Mouse (Mus musculus) ES-E14 (cell line): ENCODE data around the gene Gm5244.

ENCODE experiments used
- HCFC1 ChIP-seq: IDR thresholded peaks from 2 replicates; pipeline ENCODE4 v1.6.1; 2012; ENCODE audit warnings: low read length, inconsistent platforms, borderline replicate concordance; ENCODE audit not compliant: insufficient read depth
- MAFK ChIP-seq: IDR thresholded peaks from 2 replicates; pipeline ENCODE4 v1.6.1; 2014; ENCODE audit warnings: mild to moderate bottlenecking, low read depth, low read length, inconsistent platforms; ENCODE audit not compliant: insufficient read depth
- ZC3H11A ChIP-seq: IDR thresholded peaks from 2 replicates; pipeline ENCODE4 v1.6.1; 2012; ENCODE audit warnings: low read depth, mild to moderate bottlenecking, inconsistent platforms, low read length, borderline replicate concordance
- ZNF384 ChIP-seq: IDR thresholded peaks from 2 replicates; pipeline ENCODE4 v1.6.1; 2012; ENCODE audit warnings: low read depth, low read length, inconsistent platforms

DNA sequence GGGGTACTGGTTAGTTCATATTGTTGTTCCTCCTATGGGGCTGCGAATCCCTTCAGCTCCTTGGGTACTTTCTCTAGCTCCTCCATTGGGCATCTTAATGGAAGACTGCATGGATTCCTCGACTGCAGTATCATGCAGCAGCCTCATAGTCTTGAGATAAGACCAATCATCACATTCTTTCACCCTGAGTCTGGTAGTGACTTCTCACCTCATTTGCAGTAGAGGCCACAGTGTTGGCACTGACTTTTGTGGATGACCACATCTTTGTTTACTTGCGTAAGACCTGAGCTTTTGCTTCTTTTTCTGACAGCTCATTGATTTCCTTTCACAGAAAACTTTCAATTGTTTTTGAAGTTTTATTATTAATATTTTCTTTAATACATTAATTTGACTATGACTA, 40.8 kb upstream of the Gm5244 start:
- TF ChIP-seq ZNF384 (no peak), ZC3H11A (no peak), MAFK (no peak), HCFC1 (no peak)
